Mouse (Mus musculus) spleen, postnatal 14 days (tissue): ENCODE results near the gene Fam171a2.
"Not testable (repeated sequence)": the region's sequence is repeated elsewhere in the genome, so short reads cannot be mapped to it uniquely, and the experiment has no call there.

Source experiments
- DNase-seq, 2 experiments: peaks; one replicate each; pipeline ENCODE4 v3.0.0; 2021 to 2022; ENCODE audit warnings: low spot score in 2 of 2

The Fam171a2 gene

DNA sequence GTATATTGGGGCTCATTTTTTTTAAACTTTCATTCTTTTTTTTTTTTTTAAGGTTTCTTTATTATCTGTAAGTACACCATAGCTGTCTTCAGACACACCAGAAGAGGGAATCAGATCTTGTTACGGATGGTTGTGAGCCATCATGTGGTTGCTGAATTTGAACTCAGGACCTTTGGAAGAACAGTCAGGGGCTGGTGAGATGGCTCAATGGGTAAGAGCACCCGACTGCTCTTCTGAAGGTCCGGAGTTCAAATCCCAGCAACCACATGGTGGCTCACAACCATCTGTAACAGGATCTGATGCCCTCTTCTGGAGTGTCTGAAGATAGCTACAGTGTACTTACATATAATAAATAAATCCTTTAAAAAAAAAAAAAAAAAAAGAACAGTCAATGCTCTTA lies 37.1 kb downstream of the Fam171a2 start:
- DNase-seq = not testable (repeated sequence)

DNA sequence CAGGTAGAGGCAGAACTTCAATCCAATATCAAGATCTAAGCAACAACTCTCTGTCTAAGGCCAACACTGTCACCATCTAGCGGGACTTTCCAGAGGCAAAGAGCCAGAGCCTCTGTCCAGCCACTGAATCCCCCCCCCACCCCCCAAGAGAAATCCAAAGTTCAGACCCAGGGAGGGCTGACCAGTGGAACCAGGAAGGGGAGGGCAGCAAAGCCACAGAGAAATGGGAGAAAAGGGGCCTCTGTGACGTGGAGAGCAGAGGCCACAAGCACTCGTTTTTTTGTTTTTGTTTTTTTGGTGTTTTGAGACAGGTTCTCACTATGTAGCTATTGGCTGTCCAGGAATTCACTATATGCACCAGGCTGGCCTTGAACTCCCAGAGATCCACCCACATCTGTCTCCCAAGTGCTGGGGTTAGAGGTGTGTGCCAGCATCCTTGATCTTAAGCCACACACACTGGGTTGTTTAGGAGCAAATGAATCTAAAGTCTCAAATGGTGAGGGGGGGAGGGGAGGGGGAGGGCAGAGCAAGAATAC lies 37.6 kb downstream of the Fam171a2 start:
- no peak for DNase-seq

DNA sequence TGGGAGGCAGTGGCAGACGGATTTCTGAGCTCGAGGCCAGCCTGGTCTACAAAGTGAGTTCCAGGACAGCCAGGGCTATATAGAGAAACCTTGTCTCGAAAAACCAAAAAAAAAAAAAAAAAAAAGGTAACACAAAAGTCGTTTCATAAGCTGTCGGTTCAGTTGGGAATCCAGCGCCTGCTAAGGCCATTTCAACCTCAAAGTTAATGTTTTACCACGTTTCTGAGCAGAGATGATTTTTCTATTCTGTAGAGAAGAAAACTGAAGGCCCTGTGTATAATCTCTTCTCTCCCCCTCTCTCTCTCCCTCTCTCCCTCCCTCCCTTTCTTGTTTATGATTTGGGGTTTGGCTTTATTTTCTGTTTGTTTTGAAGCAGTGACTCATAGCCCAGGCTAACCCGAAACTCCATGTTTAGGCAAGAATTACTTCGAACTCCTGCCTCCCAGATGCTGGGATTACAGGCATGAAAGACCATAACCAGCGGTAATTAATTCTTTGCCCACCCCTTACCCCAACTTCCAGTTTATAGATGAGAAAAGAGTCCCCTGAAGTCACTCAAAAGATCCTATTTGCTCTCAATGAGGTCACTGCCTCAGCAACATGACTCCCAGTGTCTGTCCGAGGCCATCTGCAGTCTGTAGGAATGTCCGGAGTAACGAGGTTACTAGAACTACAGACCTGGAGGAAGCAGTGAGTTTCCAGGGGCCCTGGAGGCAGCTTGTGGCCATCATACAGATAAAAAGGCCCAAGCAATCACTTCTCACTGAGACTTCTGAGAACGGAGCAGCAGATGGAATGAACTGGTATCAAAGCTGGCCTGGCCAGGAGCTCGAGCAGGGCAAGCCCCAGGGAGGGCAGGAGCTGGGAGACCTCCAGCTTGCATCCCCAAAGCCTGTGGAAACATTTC lies 38.3 kb downstream of the Fam171a2 start:
- no peak for DNase-seq

DNA sequence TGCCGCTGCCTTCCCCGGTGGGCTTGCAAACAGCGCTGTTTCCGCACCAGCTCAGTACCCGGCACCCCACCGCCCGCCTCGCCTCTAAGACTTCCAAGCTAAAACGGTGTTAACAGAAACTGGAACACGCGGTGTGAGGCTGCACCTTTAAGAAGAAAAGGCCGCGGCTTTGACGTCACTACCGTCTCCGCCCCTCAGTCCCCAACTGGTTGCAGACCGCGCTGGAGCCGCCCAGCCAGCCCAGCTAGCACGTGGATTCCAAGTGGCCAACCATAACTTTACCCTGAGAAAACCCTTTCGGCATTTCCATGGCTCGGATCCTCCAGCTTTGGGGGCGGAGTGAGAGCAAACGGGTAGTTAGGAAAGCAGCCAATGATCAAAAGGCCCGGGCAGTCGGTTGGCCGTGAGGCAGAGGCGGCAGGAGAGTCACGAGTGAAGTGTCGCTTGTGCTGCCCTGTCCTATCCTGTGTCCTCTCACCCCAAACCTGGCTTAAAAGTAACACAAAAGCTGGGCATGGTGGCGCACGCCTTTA lies 39.1 kb downstream of the Fam171a2 start:
- DNase-seq = peak; percentile 91 to 95

DNA sequence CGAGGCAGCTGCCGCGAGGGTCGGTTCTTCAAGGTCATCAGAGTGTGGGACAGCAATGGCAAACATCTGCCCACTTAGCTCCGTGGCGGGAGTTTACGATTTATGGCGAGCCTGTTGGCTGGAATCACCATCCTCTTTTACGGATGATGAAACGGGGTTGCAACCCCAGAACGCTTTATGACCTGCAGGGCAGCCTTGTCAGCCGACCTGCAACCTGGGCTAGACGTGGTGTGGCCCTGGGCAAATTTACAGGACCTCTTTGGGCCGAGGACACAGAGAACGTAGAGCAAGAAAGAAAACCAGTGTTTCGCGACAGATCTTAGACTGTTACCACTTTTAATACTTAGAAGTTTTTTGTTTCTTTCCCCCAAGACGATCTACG lies 39.7 kb downstream of the Fam171a2 start, which contains the start of gene Slc25a39:
Slc25a39 (minus strand) TSS at position 113 of the 382 bp plus-strand sequence.
- no peak for DNase-seq

DNA sequence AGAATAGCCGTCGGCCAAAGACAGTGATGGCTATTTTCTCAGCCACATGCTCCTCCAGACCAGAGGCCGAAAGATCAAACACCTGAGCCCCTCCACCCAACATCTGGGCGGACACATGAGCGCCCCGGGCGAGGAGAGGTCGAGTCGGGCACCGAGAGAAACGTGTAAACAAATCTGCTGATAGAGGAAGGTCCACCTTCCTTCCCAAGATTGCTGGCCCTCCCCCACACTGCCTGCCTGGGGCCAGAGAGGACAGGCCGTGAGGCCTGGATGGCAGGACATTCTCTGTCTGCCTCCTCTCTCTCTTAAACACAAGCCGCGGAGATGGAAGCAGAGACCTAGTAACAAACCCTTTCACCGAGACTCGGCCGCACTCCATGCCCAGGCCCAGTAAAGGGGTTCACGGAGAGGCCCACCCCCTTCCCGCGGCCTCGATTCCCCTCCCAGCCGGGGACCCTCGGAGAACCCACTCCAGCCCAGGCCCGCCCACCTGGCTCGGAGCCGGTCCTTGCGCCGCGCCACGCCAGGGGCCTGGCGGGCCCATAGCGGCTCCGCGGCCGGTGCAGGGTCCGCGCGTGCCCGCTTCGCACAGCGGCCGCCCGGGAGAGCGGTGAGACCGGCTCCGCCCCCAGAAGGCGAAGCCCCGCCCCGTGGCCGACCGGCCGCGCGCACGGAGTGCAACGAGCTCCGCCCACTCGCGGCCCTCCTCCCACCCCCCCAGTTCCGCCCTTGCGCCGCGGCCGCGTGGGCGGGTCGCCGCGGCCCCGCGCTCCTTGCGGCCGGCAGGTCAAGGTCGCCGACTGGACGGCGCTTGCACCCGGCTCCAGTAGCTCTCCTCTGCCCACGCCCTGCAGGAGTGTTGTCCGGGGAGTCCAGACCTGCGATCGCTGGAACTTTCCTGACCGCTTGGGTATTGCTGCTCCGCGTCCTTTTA lies 40.3 kb downstream of the Fam171a2 start:
- peak; percentile 93 to 96 for DNase-seq

DNA sequence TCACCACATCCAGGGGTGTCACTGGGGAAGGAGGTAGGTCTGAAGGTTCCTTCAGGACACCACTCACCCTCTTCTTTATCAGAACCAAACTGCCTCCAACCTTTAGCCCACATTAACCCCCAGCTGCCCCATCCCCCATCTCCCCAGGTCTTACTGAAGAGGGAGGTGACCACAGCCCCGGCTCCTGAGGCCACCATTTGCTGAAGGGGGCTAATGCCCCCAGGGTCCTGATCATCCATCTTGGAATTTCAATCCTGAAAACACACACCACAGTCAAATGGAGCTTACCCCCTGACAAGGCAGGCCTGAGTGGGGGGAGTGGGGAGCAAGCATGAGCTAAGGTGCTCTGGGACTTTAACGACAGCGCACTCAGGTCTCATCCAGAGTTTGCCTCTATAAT lies 41.1 kb downstream of the Fam171a2 start:
- DNase-seq = no peak

DNA sequence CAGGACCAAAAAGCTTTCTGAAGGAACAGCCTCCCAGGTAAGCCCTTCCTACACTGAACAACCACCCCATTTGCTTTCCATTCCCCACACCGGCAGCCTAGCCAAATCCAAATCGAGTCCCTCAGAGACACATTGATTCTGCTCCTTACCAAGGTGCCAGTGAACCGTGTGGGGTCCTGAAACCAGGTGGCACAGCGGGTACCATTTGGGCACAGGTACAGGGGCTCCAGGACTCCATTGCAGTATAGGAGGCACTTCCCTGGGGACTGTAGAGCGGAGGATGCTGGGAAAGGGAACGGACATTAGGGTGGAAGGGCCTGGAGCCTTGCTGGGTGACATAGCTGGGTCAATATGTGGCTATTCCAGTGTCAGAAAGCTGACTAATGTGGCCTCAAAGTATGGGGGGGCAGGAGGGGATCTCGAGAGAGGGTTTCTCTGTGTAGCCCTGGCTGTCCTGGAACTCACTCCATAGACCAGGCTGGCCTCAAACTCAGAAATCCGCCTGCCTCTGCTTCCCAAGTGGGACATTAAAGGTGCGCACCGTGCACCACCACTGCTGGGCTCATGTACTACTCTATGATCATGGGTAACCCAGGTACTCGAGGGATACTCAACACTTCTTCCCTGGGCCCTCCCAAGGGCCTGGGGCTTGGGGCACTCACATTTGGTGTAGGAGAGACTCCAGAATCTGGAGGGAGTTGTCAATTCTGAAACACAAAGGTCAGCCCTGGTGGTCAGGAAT lies 41.8 kb downstream of the Fam171a2 start:
- DNase-seq = no peak

DNA sequence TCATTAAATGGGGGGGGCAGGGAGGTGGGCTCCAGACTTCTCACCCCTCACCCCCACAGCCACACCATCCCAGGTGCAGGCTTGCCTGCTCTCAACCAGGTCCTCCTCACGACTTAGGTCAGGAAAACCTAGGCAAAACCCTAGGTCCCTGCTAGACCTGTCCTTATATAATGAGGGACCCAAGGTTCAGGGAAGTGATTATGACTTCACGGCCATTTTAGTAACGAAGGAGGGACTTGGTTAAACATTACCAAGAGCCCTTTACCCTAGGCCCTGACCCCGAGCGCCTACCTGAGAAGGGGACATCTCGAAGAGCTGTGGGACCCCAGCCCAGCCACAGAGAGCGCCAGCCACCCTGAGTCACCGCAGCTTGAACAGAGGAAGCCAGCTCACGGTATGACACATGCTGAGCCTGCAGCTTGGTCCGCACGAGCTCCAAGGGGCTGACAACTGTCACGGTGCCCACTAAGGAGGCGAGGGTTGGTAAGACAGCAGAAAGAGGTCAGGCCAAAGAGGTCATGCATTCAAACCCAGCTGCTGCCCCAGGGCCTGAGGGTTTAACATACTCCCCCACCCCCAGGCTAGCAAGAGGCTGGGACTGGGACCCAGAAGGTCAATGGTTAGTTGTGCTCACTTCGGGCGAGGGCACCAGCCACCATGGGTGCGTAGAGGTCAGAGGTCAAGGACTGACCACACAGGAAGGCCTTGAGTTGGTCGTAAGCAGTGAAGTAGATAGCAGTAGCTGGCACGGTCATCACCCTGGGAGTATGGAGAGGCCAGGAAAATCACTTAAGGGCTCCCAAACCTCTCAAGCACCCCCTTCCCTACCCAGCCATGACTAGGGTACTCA lies 43.1 kb downstream of the Fam171a2 start:
- no peak for DNase-seq

DNA sequence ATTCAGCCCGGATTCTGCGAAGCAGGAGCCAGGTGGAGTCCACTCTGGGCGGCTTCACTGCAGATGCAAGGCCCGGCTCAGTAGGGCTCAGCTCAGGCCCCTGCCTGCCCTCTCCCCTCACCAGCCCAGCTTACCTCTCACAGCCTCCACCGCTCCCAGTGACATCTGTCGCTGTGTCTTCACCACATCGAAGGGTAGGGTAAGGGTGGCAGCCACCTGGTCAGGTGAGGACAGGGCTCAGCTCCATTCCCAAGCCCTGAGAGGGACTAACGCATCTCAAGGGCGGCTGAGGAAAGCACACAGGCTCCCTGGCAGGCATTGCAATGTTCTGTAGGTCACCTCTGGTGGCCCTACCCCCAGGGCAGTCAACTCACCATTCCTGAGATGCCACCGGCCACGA lies 43.8 kb downstream of the Fam171a2 start:
- no peak for DNase-seq

DNA sequence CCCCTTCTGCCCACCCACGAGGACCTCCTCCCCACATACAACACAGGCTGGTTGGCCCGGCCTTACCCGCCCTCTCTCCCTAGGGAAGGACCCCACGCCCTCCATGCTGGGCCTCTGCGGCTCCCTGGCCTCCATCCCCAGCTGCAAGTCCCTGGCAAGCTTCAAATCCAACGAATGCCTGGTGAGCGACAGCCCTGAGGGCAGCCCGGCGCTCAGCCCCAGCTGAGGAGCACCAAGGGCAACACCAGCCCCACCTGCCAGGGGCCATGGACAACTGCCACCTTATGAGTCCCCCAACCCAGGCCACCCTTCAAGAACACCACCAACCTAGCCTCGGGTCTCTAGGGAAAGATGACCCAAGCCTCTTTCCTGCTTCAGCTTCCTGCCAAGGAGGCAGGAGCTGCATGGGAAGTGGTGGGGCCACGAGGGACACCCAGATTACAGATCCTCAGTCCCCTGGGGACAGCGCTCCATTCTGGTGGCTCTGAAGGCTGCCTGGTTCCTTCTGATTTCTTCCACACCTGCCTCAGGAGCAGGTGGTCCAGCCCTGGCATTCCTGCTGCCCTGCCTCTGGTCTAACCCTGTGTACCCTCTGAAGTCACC lies 45.5 kb downstream of the Fam171a2 start:
- no peak for DNase-seq

DNA sequence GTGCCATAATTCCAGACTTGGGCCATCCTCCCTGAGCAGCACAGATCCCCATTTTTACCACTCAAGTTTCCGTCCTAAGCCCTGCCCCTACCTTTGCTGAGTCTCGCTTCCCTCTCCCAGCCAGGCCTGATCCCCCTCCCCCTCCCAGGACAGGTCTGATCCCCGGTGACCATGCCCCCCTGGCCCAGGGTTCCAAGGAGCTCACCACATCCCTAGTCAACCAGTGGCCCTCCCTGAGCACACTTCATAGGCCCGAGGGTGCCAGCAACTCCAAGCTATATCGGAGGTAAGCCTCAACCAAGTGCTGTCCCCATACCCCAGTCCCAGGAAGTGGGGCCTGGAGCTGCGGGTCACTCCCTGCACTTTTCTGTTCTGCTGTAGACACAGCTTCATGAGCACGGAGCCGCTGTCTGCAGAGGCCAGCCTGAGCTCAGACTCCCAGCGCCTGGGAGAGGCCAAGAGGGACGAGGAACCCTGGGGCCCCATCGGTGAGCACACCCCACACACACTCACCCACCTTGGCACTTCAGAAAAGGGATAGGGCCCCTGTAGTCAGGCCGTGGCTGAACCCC lies 46.9 kb downstream of the Fam171a2 start:
- no peak for DNase-seq

DNA sequence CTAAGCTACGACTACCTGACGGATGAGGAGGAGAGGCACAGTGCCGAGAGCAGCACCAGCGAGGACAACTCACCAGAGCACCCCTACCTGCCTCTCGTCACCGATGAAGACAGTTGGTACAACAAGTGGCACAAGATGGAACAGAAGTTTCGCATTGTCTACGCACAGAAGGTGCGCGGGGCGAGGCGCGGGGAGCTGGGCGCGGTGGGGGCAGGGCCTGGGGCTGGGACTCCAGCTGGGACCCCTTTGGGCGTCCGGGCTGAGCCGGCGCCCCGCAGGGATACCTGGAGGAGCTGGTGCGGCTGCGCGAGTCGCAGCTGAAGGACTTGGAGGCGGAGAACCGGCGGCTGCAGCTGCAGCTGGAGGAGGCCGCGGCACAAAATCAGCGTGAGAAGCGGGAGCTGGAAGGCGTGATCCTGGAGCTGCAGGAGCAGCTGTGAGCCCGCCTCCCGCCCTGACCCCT lies 47.8 kb downstream of the Fam171a2 start:
- DNase-seq = no peak

DNA sequence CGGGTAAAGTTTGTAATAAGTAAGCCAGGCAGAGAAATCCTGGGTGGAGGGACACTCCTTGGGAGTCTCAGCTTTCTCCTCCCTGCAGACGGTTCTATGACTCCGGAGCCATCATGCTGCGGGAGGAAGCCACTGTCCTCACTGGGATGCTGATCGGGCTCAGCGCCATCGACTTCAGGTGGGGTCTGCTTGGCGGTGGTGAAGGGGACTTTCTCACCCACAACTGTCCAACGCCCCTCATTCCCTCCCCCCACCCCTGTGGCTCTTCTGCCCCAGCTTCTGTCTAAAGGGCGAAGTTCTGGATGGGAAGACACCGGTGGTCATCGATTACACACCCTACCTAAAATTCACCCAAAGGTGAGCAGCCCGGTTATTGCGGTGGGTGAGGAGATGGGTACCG lies 48.4 kb downstream of the Fam171a2 start:
- no peak for DNase-seq

DNA sequence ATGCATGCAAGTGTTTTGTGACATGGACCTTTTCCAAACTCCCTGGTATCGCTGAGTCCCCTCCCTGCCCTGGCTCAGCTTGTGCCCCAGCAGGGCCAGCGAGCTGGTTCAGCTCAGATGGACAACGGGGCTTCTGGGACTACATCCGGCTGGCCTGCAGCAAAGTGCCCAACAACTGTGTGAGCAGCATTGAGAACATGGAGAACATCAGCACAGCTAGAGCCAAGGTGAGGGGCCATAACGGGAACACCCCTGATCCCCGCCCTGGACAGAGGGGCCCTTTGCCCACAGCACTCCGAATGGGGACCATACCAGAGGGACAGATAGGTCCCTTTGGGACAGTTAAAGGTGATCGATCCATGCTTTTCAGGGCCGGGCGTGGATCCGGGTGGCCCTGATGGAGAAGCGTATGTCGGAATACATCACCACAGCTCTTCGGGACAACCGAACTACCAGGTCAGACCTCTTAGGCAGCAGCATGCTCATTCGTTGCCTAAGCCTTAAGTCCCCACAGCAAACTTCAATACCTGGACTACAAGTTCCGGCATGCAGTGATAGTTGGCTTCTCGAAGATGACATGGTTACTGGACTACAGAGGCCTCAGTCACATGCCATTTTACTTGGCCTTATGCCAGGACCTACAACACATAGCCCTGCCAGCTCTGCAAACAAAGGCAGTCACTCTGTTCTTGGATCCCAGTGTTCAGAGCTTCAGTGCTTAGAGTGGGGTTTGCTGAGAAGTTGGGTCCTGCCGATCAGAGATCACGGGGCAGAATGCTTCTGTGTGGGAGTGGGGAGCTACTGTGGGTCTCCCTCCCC lies 49.3 kb downstream of the Fam171a2 start:
- DNase-seq = no peak

DNA sequence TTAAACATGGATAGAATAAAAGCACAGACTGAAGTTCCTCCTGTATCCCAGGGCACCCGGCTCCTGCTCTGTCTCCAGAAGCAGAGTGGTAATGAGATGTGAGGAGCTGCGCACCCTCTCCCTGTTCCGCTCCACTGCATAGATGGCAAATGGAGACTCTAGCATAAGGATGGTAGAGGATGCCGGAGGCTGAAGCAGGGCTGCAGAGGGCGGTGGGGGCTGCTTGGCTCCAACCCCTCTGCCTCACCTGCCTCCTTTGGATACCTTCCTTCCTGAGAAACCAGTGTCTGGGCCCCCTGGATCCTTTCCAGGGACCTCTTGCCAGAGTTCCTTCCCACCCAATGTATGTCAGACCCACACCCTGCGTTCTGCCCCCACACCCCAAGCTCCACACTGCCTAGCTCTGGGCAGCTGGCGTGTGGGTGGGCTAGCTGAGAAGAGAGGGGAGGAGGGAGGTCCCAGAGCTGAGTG lies 50.8 kb downstream of the Fam171a2 start:
- no peak for DNase-seq

DNA sequence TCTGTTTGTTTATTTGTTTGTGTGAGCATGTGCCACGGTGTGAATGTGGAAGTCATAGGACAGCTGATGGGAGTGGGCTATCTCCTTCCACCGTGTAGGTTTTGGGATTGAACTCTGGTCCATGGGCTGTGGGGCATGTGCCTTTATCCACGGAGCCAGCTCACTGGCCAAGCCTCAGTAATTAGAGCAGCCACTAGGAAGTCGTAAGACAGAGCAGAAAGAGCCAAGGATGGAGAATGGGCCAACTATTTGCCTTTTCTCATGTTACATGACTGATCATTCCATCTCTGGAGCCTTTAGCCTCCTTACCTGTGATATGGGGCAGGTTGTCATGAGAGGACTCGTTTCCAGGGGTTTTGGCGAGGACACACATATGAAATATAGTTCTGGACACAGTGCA lies 51.2 kb downstream of the Fam171a2 start:
- DNase-seq = no peak

DNA sequence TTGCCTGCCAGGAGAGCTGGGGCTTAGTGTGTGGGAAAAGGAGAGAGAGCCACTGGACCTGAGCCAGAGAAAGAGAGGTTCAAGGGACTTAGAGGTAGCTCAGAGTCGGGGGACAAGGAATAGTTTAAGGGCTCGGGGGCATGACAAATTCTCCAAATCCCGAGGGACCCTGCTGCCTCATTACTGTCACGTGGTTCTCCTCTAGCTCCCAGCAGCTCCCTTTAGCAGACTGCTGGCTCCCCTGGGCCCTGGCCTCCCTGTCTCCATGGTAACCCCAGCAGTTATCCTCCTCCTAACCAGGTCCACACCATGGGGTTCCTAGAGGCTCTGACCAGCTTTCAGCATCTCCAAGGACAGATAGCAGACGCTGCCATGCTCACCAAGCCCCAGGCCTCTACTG lies 52.2 kb downstream of the Fam171a2 start:
- no peak for DNase-seq
